Mouse (Mus musculus): ENCODE results near the gene Dennd5b.
A peak's percentile ranks its signal among the peaks of the same experiment; 100 is the strongest.
"Not testable (repeated sequence)": the region's sequence is repeated elsewhere in the genome, so short reads cannot be mapped to it uniquely, and the experiment has no call there.

The Dennd5b gene

GRCm38 (mm10) chr6:149010766-149011301 is 90.6 kb downstream of the Dennd5b start:
- DNase-seq (ENCODE audit: low spot score in 2 of 2) = peak in 1 of 2 experiments; percentile 22

GRCm38 (mm10) chr6:149005009-149005408 is 96.5 kb downstream of the Dennd5b start:
- DNase-seq (ENCODE audit: low spot score in 2 of 2) = no peak

DNA sequence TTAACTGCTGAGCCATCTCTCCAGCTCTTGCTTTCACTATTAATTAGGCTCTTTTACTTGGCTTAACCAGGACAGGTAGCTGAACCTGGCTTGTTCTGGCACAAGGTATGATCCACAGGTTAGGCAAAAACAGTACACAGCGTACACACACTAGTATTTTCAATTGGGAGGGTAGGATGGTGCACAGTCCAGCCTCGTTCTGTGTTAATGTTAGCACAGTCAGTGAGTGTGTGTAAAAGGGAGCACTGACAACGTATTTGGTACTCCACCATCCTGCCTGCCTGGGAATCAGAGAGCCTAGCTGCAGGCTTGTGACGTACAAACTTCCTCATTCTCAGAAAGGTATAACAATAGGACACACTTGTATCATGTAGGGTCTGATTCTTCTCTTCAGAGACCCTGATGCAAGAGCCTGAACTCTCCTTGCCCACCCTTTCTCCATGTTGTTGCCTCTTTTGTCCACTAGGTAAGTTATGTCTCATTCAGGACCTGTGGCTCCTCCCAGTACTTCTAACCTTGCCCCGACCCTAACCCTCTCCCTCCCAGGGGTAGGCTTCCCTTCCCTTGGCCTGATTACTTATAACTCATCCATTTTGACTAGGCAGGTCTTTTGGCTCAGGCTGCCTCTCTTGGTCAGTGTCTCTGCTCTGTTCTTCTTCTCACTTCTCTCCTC is 107.0 kb downstream of the Dennd5b start:
- DNase-seq (ENCODE audit: low spot score in 2 of 2) = no peak

DNA sequence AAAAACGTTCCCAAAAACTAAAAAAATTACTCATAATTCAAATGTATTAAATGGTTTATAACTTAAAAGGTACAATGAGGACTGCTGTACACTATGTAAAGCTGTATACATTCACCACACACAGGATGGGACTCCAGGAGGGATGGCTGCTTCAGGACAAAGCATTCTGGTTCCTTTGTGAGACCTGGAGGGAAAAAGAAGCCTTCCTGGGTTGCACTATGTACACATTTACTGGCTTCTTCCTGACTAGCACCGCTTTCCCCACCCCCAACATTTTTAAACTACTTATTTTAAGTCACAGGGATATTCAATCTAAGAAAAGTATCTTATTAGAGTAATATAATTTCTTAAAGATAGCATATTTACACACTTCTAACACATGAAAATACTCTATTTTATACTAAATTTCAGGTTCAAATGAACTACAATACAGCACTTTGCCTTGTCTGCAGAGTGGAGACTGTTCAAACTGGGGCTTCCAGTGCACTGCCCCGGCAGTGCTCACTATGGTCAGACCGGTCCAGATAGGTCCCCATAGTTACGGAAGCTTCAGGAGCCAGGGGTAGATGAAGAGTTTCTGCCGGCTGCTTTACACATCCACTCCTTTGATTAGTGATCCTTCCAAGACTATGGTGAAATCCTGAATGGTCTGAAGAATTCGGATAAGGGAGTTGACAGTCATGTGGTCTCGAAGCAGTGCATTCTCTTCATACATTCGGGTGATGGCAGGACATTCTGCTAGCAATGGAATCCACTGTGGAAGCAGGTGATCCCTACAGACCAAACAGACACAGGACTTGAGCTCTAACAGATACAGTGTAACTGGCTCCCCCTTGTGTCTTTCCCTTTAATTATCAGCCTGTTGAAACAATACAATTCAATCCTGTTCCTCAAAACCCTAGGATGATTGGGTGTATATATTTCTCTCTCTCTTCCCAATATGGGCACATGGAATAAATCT is 108.1 kb downstream of the Dennd5b start:
- no peak for DNase-seq (ENCODE audit: low spot score in 2 of 2)

- no peak for DNase-seq (ENCODE audit: low spot score in 2 of 2)
Measured at GRCm38 (mm10) chr6:148992373-148993116, 108.9 kb downstream of the Dennd5b start.

GRCm38 (mm10) chr6:148991660-148992372 is 109.7 kb downstream of the Dennd5b start:
- DNase-seq (ENCODE audit: low spot score in 2 of 2) = no peak

- DNase-seq (ENCODE audit: low spot score in 2 of 2) = not testable (repeated sequence)
Measured at GRCm38 (mm10) chr6:148989792-148990491, 111.5 kb downstream of the Dennd5b start.

- no peak for DNase-seq (ENCODE audit: low spot score in 2 of 2)
Measured at GRCm38 (mm10) chr6:148986003-148986402, 115.5 kb downstream of the Dennd5b start.

DNA sequence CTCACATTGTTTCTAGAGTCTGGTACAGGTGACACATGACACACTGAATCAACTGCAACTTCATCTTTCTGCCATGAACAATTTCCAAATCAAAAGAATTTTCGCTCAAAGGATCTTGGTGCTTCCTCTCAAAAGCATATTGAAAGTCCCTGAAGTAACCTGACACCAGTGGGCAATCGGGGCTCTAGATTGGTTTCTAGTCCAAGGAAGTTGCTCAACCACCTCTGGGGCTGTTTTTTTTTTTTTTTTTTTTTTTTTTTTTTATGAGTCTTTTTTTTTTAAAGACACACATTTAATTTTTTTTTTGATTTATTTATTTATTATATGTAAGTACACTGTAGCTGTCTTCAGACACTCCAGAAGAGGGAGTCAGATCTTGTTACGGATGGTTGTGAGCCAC is 121.0 kb downstream of the Dennd5b start:
- DNase-seq (ENCODE audit: low spot score in 2 of 2) = no peak

- DNase-seq (ENCODE audit: low spot score in 2 of 2) = no peak
Measured at GRCm38 (mm10) chr6:148975096-148975495, 126.4 kb downstream of the Dennd5b start.

DNA sequence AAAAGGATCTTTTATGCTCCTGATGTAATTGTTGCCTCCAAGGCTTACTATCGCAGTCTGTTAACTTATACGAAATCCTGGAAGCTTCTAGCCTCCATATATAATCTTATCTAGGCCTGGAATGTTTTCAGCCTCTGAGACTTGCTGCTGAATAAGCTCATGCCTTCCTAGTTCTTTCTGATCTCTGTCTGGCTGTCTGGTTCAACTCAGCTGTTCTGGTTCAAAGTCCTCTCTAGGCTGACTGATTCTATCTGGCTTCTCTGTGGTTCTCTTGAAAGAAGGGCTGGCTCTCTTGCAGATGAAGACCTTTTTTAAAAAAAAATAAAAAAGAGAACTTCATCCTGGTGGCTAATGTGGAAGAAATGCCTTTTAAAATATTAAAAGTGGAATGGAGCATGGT is 128.6 kb downstream of the Dennd5b start:
- no peak for DNase-seq (ENCODE audit: low spot score in 2 of 2)

DNA sequence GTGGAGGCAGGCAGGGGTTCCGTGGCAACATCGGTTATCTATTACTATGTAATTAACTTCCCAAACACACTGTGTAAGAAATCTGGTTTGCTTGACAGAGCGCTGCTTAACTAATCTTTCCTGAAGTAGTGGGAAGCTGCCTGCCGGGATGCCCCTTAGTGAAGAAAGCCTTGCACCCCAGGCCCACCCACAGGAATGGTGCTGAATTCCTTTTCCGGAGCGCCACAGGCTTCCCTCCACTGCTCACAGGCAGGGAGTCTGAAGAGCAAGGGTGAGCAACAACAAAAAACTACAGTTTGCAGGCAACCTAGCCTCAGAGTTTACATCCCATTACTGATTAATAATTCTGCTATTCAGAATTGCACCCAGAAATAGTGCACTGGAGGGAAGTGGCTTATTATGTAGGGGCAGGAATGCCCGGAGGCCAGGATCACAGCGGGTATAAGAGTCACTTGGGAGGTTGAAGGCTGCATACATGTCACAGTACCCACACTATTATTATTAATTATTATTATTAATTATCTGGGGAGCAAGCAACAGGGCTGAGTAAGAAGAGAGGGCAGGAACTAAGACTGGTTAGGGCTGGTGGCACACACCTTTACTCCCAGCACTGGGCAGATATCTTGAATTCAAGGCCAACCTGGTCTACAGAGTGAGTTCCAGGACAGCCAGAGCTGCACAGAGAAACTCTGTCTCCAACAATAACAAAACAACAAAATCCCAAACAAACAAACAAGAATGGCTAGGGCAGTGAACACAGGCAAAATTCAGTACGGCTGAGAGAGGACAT is 129.2 kb downstream of the Dennd5b start:
- no peak for DNase-seq (ENCODE audit: low spot score in 2 of 2)

DNA sequence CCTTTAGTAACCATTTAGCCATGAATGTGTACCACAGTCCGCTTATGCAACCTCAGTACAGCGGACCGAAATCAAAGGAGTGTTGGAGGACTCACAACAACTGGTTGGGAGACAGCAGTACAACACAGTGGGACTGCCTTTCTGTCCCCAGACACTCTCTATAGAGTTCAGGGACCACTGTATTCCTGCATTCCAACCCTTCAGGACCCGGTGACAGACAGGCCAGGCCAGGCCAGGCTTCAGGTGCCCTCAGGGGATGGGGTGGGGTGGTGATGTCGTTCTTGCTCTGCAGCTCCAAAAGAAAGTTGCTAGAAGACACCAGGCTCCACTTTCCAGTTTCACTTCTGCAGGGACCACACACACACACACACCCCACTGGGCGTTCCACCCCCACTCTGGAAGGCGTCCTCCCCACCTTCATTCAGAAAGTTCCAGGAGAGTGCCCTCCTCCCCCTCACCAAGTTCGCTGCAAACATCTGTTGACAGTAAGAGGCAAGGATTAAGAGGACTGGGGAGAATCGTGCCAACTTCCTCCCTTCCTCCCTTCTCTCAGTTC is 130.0 kb downstream of the Dennd5b start:
- no peak for DNase-seq (ENCODE audit: low spot score in 2 of 2)

- no peak for DNase-seq (ENCODE audit: low spot score in 2 of 2)
Measured at GRCm38 (mm10) chr6:148961285-148961684, 140.2 kb downstream of the Dennd5b start.

DNA sequence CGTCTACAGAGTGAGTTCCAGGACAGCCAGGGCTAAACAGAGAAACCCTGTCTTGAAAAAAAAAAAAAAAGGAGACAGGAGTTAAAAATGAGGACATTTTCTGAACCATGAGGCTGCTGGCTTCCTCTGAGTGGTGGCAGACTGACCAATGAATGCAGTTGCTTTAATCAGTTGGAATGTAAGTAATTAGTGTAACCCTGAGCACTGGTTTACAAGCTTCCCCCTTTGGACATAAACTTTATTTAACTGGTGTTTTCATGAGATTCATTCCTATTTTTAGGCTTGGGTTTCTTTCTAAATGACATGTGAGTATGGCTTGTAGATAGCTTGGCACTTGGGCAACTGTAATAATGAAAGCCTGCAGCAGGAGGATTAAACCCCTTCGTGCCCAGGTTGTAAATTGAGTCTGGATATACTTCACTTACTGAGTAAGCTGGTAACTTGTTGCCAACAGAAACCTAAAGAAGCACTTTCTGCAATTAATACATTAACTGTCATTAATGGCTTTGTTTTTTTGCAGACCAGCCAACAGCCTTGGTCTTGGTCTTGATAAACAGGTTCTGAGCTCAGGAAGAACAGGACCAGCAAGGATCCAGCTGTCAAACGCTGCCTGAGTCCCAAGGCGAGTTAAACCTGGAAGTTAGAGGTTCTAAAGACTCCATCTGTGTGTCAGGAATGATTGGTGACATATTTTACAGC is 141.8 kb downstream of the Dennd5b start:
- DNase-seq (ENCODE audit: low spot score in 2 of 2) = no peak

DNA sequence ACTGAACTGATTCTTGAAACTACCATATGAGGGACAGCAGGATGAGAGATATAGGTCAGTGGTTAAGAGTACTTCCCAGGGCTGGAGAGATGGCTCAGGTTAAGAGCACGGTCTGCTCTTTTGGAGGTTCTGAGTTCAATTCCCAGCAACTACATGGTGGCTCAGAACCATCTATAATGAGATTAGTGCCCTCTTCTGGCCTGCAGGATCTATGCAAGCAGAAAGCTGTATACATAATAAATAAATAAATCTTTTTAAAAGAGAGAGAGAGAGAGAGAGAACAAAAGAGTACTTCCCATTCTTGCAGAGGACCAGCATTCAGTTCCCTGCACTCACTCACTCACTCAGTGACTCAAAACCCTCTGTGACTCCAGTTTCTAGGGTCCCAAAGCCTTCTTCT is 142.8 kb downstream of the Dennd5b start:
- DNase-seq (ENCODE audit: low spot score in 2 of 2) = no peak

DNA sequence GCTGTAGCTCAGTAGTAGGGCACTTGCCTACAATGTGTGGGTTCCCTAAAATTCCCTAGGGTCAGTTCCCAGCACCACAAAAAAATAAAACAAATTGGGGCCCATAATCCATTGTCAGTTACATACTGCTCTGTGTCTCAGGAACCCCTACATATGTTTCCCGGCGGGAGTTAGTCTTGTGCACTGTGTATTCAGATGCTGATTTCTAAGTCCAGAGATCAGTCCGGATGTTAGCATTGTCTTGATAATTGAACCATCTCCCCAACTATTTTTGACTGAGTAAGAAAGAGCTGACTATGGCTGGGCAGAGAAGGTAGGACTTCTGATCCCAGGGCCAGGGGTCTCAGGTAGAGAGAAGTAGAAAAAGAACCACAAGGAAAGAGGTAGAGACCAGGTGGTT is 144.4 kb downstream of the Dennd5b start:
- DNase-seq (ENCODE audit: low spot score in 2 of 2) = no peak

DNA sequence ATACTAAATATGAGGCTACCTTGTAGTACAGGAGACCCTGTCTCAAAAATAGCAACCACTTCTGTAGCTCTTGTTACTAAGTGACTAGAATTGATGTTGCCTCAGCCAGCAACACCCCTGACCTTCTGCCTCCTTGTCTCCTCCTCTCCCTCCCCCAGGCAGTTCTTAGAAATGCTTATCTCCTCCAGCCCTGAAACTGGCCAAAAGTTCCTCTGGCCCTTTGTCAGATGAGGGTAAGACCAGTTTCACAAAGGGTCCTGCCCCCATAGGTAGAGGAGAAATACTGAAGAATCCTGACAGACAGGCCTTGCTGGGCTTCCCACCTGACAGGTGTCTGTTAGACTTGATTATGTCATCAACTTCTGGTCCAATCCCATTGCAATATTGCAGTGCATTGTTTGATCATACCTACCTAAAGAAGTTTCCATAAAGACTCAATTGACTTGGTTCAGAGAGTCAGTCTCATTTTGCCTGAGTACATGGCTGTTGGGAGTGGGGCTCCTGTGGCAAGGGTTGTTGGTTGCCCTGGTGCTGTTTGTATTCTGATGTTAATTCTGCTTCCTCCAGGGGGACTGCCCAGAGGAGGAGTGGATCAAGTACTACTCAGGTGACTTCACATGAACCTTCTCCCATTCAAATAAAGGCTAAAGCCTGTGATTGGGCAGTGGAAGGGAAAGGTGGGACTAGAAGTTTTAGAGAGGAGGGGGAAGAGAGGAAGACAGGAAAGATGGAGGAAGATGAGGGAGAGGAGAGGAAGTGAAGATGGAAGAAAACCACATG is 145.6 kb downstream of the Dennd5b start:
- DNase-seq (ENCODE audit: low spot score in 2 of 2) = no peak
